Mouse (Mus musculus) hindbrain, embryonic 14.5 days (tissue): ENCODE measurements at regions not wholly inside any gene's neighbourhood (a gene's known extent, or its start where the extent isn't known, plus 50 kb on each side); places are given as distances from the start of the nearest gene placed in this dataset.

ENCODE experiments used
- ATAC-seq: fragments of 200-750 bp; cut with Nextera tagmentation; 2 replicates; pipeline ENCODE4 v1.8.0; 2017; ENCODE audit warnings: moderate number of reproducible peaks, mild to moderate bottlenecking, moderate TSS enrichment, moderate library complexity; ENCODE audit not compliant: low FRiP score
- DNase-seq: peaks from one replicate; pipeline ENCODE4 v3.0.0-alpha.2; 2015; ENCODE audit warnings: low spot score
- H3K27ac ChIP-seq: fragments of 300-500 bp; sonication (generic); 2 replicates; pipeline ENCODE4 v1.5.1; 2014; ENCODE audit warnings: mild to moderate bottlenecking, moderate library complexity
- H3K27me3 ChIP-seq: fragments of 300-500 bp; sonication (generic); 2 replicates; pipeline ENCODE4 v1.6.1; 2014; ENCODE audit warnings: mild to moderate bottlenecking, low read length, mixed read lengths; ENCODE audit not compliant: control insufficient read depth, insufficient read depth
- H3K36me3 ChIP-seq: fragments of 300-500 bp; sonication (generic); replicated peaks from 2 replicates; pipeline ENCODE4 v1.6.1; 2014; ENCODE audit not compliant: control insufficient read depth, insufficient read depth
- H3K4me1 ChIP-seq: fragments of 300-500 bp; sonication (generic); replicated peaks from 2 replicates; pipeline ENCODE4 v1.6.1; 2014; ENCODE audit warnings: antibody characterized with exemption, low read length, mixed read lengths; ENCODE audit not compliant: control insufficient read depth, insufficient read depth
- H3K4me2 ChIP-seq: fragments of 300-500 bp; sonication (generic); replicated peaks from 2 replicates; pipeline ENCODE4 v1.6.1; 2014; ENCODE audit warnings: mild to moderate bottlenecking, moderate library complexity
- H3K4me3 ChIP-seq: fragments of 300-500 bp; sonication (generic); replicated peaks from 2 replicates; pipeline ENCODE4 v1.5.1; 2014; ENCODE audit warnings: mild to moderate bottlenecking, low read length
- H3K9ac ChIP-seq: fragments of 300-500 bp; sonication (generic); 2 replicates; pipeline ENCODE4 v1.6.1; 2014
- H3K9me3 ChIP-seq: fragments of 300-500 bp; sonication (generic); 2 replicates; pipeline ENCODE4 v1.6.1; 2016; ENCODE audit warnings: low read length; ENCODE audit not compliant: control insufficient read depth
- WGBS: fragments of 180-500 bp; shearing (Covaris S2); extraction: QIAGEN DNeasy Blood & Tissue Kit; methylation state at CpG from one replicate; pipeline ENCODE4 v1.1.7; 2014; 5-methylcytosine and 5-hydroxymethylcytosine counted together

DNA sequence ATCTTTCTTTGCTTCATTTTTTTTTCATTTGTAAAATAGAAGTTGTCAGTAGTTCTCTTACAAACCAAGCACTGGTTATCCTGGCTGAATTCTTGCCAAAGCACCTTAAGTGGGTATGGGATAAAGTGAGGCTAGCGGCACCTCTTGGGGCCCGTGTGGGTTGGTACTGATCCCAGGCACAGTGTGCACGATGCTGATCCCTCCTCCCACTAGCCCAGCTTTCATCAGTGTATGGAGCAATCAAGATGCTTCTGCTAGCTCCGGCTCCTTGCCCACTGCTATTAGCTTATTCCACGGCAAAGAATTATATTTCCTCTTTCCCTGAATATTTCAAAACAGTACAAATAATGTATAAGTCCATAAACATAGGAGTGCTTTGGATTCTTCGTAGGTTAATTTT, 307.4 kb upstream of the Npvf start:
- DNase-seq, result no peak
- Histone ChIP-seq H3K4me1 (no peaks in the 10 kb centered on the region), H3K36me3 (no peaks in the 10 kb centered on the region), H3K9ac (no peak overlapping the region), H3K9me3 (no peaks in the 10 kb centered on the region), H3K4me2 (no peak overlapping the region), H3K27ac (no peak overlapping the region), H3K27me3 (no peaks in the 10 kb centered on the region), H3K4me3 (no peak overlapping the region)
- no peak for ATAC-seq
- 69% methylated on average over 6 of the region's 6 CpGs for WGBS

DNA sequence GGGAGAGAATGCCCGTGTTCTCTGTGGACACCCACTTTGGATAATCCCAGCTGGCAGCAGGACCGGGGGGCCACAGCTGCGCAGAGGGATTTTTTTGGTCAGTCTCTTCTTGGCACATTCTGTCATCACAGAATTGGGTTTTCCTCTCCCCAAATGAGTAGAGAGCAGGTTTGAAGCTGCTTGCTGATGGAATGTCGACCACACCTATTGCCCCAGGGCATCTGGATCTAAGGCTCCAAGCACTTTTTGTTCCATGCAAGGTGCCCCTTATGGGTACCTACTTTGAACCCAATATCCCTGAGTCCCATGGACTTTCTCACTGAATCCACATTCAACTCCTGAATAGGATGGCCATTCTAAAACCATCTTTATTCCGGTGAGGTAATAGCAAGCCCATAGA, 314.3 kb upstream of the Npvf start:
- H3K4me1 ChIP-seq, result 0 out of 2 replicates have a peak, but pooled peaks cover 2% of the 10 kb centered on the region
- no peaks in the 10 kb centered on the region for H3K9me3 ChIP-seq
- H3K4me3 ChIP-seq, result no peak overlapping the region
- no peak for ATAC-seq
- H3K27ac ChIP-seq, result no peak overlapping the region
- WGBS, result 93% methylated on average over 5 of the region's 5 CpGs
- H3K36me3 ChIP-seq, result no peaks in the 10 kb centered on the region
- no peak overlapping the region for H3K9ac ChIP-seq
- no peaks in the 10 kb centered on the region for H3K27me3 ChIP-seq
- H3K4me2 ChIP-seq, result no peak overlapping the region
- DNase-seq, result no peak

DNA sequence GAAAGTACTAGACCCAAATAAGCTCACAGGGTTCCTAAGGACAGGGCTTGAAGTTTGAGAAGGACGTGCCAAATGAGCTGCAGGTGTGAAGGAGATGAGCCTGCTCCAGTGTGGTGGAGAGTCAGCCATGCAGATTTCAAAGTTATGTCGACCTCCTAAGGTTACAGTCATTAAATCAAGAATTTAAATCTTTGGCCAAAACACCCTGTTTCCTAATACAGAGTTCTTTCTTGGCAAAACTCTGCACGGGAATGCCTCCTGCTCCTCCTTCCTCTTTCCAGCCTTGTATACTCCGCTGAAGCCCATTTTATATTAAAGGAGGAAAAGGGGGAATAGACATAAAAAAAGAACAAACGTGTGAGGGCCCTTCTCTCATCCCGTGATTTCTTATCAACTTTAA, 315.1 kb upstream of the Npvf start:
- no peak overlapping the region for H3K27ac ChIP-seq
- 79% methylated on average over 6 of the region's 6 CpGs for WGBS
- H3K4me1 ChIP-seq, result 0 out of 2 replicates have a peak, but pooled peaks cover 2% of the 10 kb centered on the region
- H3K27me3 ChIP-seq, result no peaks in the 10 kb centered on the region
- no peak overlapping the region for H3K4me3 ChIP-seq
- DNase-seq (no peak), ATAC-seq (no peak)
- H3K9ac ChIP-seq, result no peak overlapping the region
- H3K36me3 ChIP-seq, result no peaks in the 10 kb centered on the region
- no peak overlapping the region for H3K4me2 ChIP-seq
- H3K9me3 ChIP-seq, result no peaks in the 10 kb centered on the region

DNA sequence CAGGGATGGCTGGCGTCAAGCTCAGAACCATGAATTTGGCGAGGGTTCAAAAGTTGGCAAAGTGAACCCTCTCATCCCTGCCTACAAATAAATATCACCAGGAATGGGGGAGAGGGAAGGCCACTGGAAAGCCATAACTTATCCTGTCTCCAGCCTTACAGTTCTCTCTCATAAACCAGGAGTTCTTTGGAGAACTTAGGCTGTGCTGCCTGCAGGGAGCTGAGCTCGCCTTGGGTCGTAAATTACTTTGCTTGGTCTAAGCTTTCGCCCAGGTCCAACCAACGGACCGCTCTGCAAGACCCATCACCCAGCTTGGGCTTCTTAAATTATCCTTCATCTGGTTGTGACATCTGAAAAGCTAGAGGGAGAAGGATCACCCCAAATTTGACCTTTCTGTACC, 315.8 kb upstream of the Npvf start:
- H3K27ac ChIP-seq, result no peak overlapping the region
- no peaks in the 10 kb centered on the region for H3K9me3 ChIP-seq
- H3K4me1 ChIP-seq, result 0 out of 2 replicates have a peak, but pooled peaks cover 2% of the 10 kb centered on the region
- ATAC-seq (no peak), DNase-seq (no peak)
- no peaks in the 10 kb centered on the region for H3K27me3 ChIP-seq
- no peak overlapping the region for H3K4me3 ChIP-seq
- WGBS, result 81% methylated on average over 7 of the region's 7 CpGs
- no peaks in the 10 kb centered on the region for H3K36me3 ChIP-seq
- H3K9ac ChIP-seq, result no peak overlapping the region
- no peak overlapping the region for H3K4me2 ChIP-seq

DNA sequence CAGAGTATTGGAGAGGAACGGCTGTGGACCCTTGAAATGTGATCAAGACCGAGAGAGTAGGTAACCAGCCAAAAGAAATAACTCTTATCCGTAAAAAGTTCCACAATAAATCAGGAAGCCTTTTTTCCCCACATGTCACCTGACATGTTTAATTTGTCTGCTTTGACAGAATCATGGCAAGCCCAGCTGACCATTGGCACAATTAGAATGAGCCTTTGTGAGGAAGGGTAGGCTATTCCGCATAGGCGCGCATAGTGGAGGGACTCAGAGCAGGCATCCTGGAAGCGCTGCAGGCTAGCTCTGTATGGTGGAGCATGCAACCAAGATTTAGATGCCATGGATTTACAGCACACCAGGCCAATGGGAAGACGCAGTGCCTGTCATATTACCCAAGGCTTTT, 316.5 kb upstream of the Npvf start:
- Histone ChIP-seq H3K4me2 (no peak overlapping the region), H3K27me3 (no peaks in the 10 kb centered on the region), H3K4me1 (0 out of 2 replicates have a peak, but pooled peaks cover 2% of the 10 kb centered on the region), H3K36me3 (no peaks in the 10 kb centered on the region), H3K4me3 (no peak overlapping the region), H3K9ac (no peak overlapping the region), H3K27ac (no peak overlapping the region), H3K9me3 (no peaks in the 10 kb centered on the region)
- ATAC-seq (no peak), DNase-seq (no peak)
- WGBS, result 78% methylated on average over 8 of the region's 8 CpGs

DNA sequence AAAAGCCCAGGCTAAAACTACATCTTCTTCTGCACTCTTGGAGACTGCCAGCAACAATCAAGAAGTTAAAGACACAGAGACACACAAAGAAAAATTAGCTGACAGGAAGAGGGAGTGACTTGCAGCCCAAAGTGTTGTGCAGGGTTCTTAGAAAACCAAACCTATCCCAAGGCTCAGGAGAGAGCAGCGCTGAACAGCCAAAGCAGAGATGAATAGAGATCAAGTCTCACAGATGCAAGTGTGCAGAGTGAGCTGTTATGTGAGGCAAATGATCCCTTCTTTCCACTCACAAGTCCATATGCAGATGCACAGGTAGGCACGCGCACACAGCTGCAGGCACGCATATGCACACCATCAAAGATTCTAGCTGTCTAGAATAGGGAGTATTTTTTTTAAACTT, 318.0 kb upstream of the Npvf start:
- H3K4me1 ChIP-seq, result 0 out of 2 replicates have a peak, but pooled peaks cover 2% of the 10 kb centered on the region
- H3K9ac ChIP-seq, result no peak overlapping the region
- DNase-seq, result no peak
- H3K4me2 ChIP-seq, result no peak overlapping the region
- H3K4me3 ChIP-seq, result no peak overlapping the region
- no peak for ATAC-seq
- no peak overlapping the region for H3K27ac ChIP-seq
- WGBS, result 91% methylated on average over 4 of the region's 4 CpGs
- no peaks in the 10 kb centered on the region for H3K36me3 ChIP-seq
- no peaks in the 10 kb centered on the region for H3K9me3 ChIP-seq
- H3K27me3 ChIP-seq, result no peaks in the 10 kb centered on the region

DNA sequence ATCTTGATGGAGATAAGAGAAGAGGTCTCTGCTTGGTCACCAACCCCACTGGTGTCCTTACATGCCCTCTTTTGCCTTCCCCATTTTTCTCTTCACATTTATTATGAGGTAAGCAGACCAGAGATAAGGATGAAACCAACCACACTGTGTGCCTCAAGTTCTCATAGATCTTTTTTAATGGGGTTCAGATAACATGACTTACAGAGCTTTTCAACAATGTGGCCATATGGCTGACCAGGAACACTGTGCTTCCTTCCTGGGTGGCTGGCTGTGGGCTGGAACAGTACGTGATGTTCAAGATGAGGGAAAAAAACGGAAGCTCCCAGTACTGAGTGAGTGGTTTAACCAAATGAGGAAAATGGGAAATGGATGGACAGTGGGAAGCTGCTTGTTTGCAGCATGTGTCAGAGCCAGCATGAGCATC, 319.0 kb upstream of the Npvf start:
- DNase-seq (no peak), ATAC-seq (no peak)
- no peak overlapping the region for H3K27ac ChIP-seq
- 0 out of 2 replicates have a peak, but pooled peaks cover 2% of the 10 kb centered on the region for H3K4me1 ChIP-seq
- no peaks in the 10 kb centered on the region for H3K9me3 ChIP-seq
- no peak overlapping the region for H3K4me2 ChIP-seq
- no peaks in the 10 kb centered on the region for H3K36me3 ChIP-seq
- H3K27me3 ChIP-seq, result no peaks in the 10 kb centered on the region
- no peak overlapping the region for H3K9ac ChIP-seq
- WGBS, result 89% methylated on average over 2 of the region's 2 CpGs
- no peak overlapping the region for H3K4me3 ChIP-seq

DNA sequence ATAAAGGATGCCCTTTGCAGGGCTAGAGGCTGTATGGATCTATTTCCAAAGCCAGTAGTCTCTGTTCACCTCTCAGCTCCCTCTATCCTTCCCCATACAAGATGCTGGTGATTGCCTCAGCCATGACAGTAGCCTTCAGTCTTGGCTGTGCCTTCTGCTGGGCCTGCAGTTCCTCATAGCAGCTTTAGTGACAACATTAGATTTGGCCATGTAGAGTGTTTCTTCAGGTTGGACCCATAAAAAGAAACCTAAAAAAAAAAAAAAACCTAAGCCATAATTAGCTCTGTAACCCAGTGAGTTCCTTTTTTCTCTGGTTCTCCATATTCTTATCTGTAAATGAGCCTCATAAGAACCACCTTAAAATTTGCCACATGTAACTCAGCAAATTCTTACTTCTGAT, 319.6 kb upstream of the Npvf start:
- Histone ChIP-seq H3K9me3 (no peaks in the 10 kb centered on the region), H3K27ac (no peak overlapping the region), H3K4me2 (no peak overlapping the region), H3K4me3 (no peak overlapping the region), H3K4me1 (0 out of 2 replicates have a peak, but pooled peaks cover 2% of the 10 kb centered on the region), H3K36me3 (no peaks in the 10 kb centered on the region), H3K9ac (no peak overlapping the region), H3K27me3 (no peaks in the 10 kb centered on the region)
- no peak for DNase-seq
- ATAC-seq, result no peak

DNA sequence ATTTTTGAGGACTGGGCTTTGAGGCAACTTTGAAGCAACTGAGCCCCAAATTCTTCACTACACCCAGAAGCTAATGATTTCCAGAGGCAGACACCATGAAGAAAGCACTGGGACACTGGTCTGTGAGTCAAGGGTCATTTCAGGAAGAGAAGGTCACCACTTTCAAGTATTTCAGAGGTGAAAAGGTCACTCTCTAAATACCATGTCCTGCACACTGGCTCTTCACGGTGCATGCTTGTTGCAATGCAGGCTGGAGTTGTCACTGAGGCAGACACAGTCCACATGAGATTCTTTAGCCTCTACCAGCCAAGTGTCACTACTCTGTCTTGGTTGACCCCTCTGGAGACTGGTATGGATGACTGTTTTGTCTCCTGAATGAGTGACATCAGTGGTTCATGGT, 320.7 kb upstream of the Npvf start:
- Histone ChIP-seq H3K4me1 (0 out of 2 replicates have a peak, but pooled peaks cover 2% of the 10 kb centered on the region), H3K4me3 (no peak overlapping the region), H3K27ac (no peak overlapping the region), H3K9ac (no peak overlapping the region), H3K4me2 (no peak overlapping the region), H3K9me3 (no peaks in the 10 kb centered on the region), H3K36me3 (no peaks in the 10 kb centered on the region), H3K27me3 (no peaks in the 10 kb centered on the region)
- DNase-seq (no peak), ATAC-seq (no peak)
- 20% methylated on average over 1 of the region's 1 CpGs for WGBS

DNA sequence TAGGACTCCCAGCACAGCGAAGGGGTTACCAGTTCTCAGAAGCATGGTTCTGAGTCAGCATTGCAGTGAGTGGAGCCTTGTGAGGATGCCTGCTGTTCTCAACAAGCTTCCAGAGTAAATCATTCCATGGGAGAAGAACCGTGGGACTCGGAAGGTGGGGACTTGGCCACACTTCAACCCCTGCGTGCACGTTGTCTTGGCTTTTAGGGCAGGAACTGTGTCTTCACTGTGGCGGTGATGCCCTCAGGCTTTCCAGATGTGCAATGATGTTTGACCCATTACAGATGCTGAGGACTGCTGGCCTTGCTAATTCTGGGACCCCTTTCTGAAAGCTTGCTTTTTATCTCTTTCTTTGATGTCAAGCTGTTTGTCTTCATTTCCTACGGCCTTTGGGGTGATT, 322.7 kb upstream of the Npvf start:
- DNase-seq (no peak), ATAC-seq (no peak)
- no peaks in the 10 kb centered on the region for H3K36me3 ChIP-seq
- no peaks in the 10 kb centered on the region for H3K9me3 ChIP-seq
- H3K4me1 ChIP-seq, result 0 out of 2 replicates have a peak, but pooled peaks cover 4% of the 10 kb centered on the region
- 81% methylated on average over 7 of the region's 7 CpGs for WGBS
- no peaks in the 10 kb centered on the region for H3K27me3 ChIP-seq
- no peak overlapping the region for H3K9ac ChIP-seq
- H3K4me2 ChIP-seq, result no peak overlapping the region
- H3K27ac ChIP-seq, result no peak overlapping the region
- H3K4me3 ChIP-seq, result no peak overlapping the region
